Mouse (Mus musculus): ENCODE measurements at regions not wholly inside any gene's neighbourhood (a gene's known extent, or its start where the extent isn't known, plus 50 kb on each side); places are given as distances from the start of the nearest gene placed in this dataset.

GRCm38 (mm10) chr7:139741246-139741903 is 57.8 kb upstream of the Cfap46 start:
- peak in 1 of 2 experiments; percentile 66 for DNase-seq (ENCODE audit: extremely low spot score in 1 of 2, low spot score in 1 of 2)

GRCm38 (mm10) chr7:139746803-139747202 is 63.2 kb upstream of the Cfap46 start:
- DNase-seq (ENCODE audit: extremely low spot score in 1 of 2, low spot score in 1 of 2) = peak in 1 of 2 experiments; percentile 50

GRCm38 (mm10) chr7:139747290-139748067 is 63.9 kb upstream of the Cfap46 start:
- DNase-seq (ENCODE audit: extremely low spot score in 1 of 2, low spot score in 1 of 2) = no peak

GRCm38 (mm10) chr7:139755004-139755403 is 71.4 kb upstream of the Cfap46 start:
- peak in 1 of 2 experiments; percentile 59 for DNase-seq (ENCODE audit: extremely low spot score in 1 of 2, low spot score in 1 of 2)

- DNase-seq (ENCODE audit: extremely low spot score in 1 of 2, low spot score in 1 of 2) = no peak
These were observed 71.5 kb upstream of the Adgra1 start for GRCm38 (mm10) chr7:139762522-139762921.

GRCm38 (mm10) chr7:139763241-139763640 is 70.7 kb upstream of the Adgra1 start:
- no peak for DNase-seq (ENCODE audit: extremely low spot score in 1 of 2, low spot score in 1 of 2)

- DNase-seq (ENCODE audit: extremely low spot score in 1 of 2, low spot score in 1 of 2) = no peak
These were observed 67.7 kb upstream of the Adgra1 start for GRCm38 (mm10) chr7:139766296-139766695.

- DNase-seq (ENCODE audit: extremely low spot score in 1 of 2, low spot score in 1 of 2) = no peak
These were observed 64.8 kb upstream of the Adgra1 start for GRCm38 (mm10) chr7:139769167-139769566.

- DNase-seq (ENCODE audit: extremely low spot score in 1 of 2, low spot score in 1 of 2) = no peak
These were observed 56.7 kb upstream of the Adgra1 start for GRCm38 (mm10) chr7:139777243-139777642.

- no peak for DNase-seq (ENCODE audit: extremely low spot score in 1 of 2, low spot score in 1 of 2)
These were observed 54.1 kb upstream of the Adgra1 start for GRCm38 (mm10) chr7:139779876-139780275.

GRCm38 (mm10) chr7:139781513-139781912 is 52.5 kb upstream of the Adgra1 start:
- DNase-seq (ENCODE audit: extremely low spot score in 1 of 2, low spot score in 1 of 2) = no peak
